ENCODE assay signal across 11 mouse cellular contexts in the genomic region with DNA sequence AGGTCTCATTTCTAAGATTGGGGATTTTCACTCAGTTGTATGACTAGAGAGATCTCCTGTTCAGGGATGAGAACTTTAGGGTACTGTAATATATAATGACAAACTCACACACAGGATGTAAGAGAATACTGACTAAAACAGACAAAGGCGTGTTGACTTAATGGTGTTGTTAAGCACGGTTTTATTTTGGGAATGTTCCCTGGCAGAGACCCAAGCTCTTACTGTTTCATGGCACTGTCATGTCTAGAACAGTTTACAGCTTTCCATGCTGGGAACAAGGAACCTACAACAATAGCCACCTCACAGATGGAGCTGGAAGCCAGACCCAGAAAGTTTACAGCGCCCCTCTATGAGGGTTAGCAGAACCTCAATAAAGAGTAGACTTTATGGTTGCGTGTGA. TPM values are rescaled to one million over a fixed set of nuclear protein-coding genes. Genes with fewer than 3 reads are reported as not detected.
A peak's percentile ranks its signal among the peaks of the same experiment; 100 is the strongest.
DNase-seq lines count a peak whose midpoint lies in the region; ATAC-seq and TF ChIP-seq lines count a peak whose summit lies in the region.
"Had no signal": no experiment of that assay in that cellular context is flagged by ENCODE, and none has a peak within 500 bp of the region (broad histone marks: within the 10 kb centered on the region; RNA-seq: fewer than 3 reads in every experiment).

No protein-coding gene starts in this region.

- no peak overlapping the region for H3K4me2 ChIP-seq in midbrain, embryonic 14.5 days (ENCODE audit: low read length)
- no peak overlapping the region for H3K4me2 ChIP-seq in midbrain, embryonic 11.5 days
- H3K4me2 ChIP-seq in intestine, embryonic 16.5 days (ENCODE audit: low read depth, low read length): no peak overlapping the region

- H3K9ac ChIP-seq in midbrain, embryonic 14.5 days (replicated peaks; ENCODE audit: low read length): no peak overlapping the region
- H3K9ac ChIP-seq in midbrain, embryonic 11.5 days (ENCODE audit: low read length): no peak overlapping the region
- H3K9ac ChIP-seq in intestine, embryonic 16.5 days (ENCODE audit: low read depth, low read length): no peak overlapping the region

- intact Hi-C loops in gastrocnemius, postnatal 14 days (cut with DNase I; ENCODE audit: low total_unique reads): no loop called here

- TF ChIP-seq CTCF in small intestine, adult 2 months (IDR thresholded peaks at IDR 0.05; ENCODE audit: extremely low read depth, insufficient read length, insufficient replicate concordance, low read depth, low read length): no peak

- no peak overlapping the region for H3K4me3 ChIP-seq in midbrain, embryonic 14.5 days (replicated peaks; ENCODE audit: low read depth, low read length)
- H3K4me3 ChIP-seq in midbrain, embryonic 11.5 days (ENCODE audit: low read depth, low read length): no peak overlapping the region
- no peak overlapping the region for H3K4me3 ChIP-seq in intestine, embryonic 16.5 days (ENCODE audit: low read length)
- H3K4me3 ChIP-seq in small intestine, adult 2 months (ENCODE audit: low read depth, low read length): no peak overlapping the region

- peak overlapping the region; percentile 55; the same call in 1 of the 2 replicates for H3K27ac ChIP-seq in midbrain, embryonic 14.5 days (replicated peaks; ENCODE audit: low read depth, low read length)
- H3K27ac ChIP-seq in midbrain, embryonic 11.5 days (ENCODE audit: low read depth, low read length): no peak overlapping the region
- peak overlapping the region; percentile 57; the same call in 1 of the 2 replicates for H3K27ac ChIP-seq in intestine, embryonic 16.5 days (ENCODE audit: low read length)
- H3K27ac ChIP-seq in small intestine, adult 2 months (ENCODE audit: insufficient read depth, low read depth, low read length): 0 out of 2 replicates have a peak overlapping the region, but pooled peaks have one; percentile 2

- ATAC-seq in midbrain, embryonic 14.5 days (ENCODE audit: low FRiP score, low TSS enrichment): no peak
- ATAC-seq in midbrain, embryonic 11.5 days (ENCODE audit: low FRiP score): no peak
- ATAC-seq in intestine, embryonic 16.5 days: no peak

- peaks cover 32% of the 10 kb centered on the region for H3K4me1 ChIP-seq in midbrain, embryonic 14.5 days (ENCODE audit: control insufficient read depth, insufficient read depth, low read length)
- peaks cover 25% of the 10 kb centered on the region for H3K4me1 ChIP-seq in midbrain, embryonic 11.5 days (ENCODE audit: control insufficient read depth, insufficient read depth, low read length)
- H3K4me1 ChIP-seq in intestine, embryonic 16.5 days (ENCODE audit: control insufficient read depth, insufficient read depth, low read length): peaks cover 13% of the 10 kb centered on the region
- H3K4me1 ChIP-seq in small intestine, adult 2 months (ENCODE audit: control insufficient read depth, insufficient read depth, insufficient read length, low read length): no peaks in the 10 kb centered on the region; the same call in 1 of the 2 replicates

- no peak for TF ChIP-seq POLR2A in small intestine, adult 2 months (IDR thresholded peaks at IDR 0.05; ENCODE audit: low read depth, low read length)

- H3K36me3 ChIP-seq in midbrain, embryonic 14.5 days (ENCODE audit: control insufficient read depth, insufficient read depth, low read length): no peaks in the 10 kb centered on the region
- H3K36me3 ChIP-seq in midbrain, embryonic 11.5 days (ENCODE audit: control insufficient read depth, insufficient read depth, low read length): no peaks in the 10 kb centered on the region
- H3K36me3 ChIP-seq in intestine, embryonic 16.5 days (ENCODE audit: control insufficient read depth, insufficient read depth, low read length): no peaks in the 10 kb centered on the region
- no peaks in the 10 kb centered on the region for H3K36me3 ChIP-seq in small intestine, adult 2 months (ENCODE audit: control insufficient read depth, insufficient read depth, low read length)

- H3K9me3 ChIP-seq in midbrain, embryonic 14.5 days (ENCODE audit: control insufficient read depth, low read length): no peaks in the 10 kb centered on the region
- no peaks in the 10 kb centered on the region for H3K9me3 ChIP-seq in midbrain, embryonic 11.5 days (ENCODE audit: control insufficient read depth, low read length)
- H3K9me3 ChIP-seq in intestine, embryonic 16.5 days (ENCODE audit: control insufficient read depth, low read length): no peaks in the 10 kb centered on the region

- 0 out of 2 replicates have a peak, but pooled peaks cover 3% of the 10 kb centered on the region for H3K27me3 ChIP-seq in midbrain, embryonic 14.5 days (ENCODE audit: control insufficient read depth, insufficient read depth, low read length)
- H3K27me3 ChIP-seq in midbrain, embryonic 11.5 days (ENCODE audit: control insufficient read depth, insufficient read depth, low read length): peaks cover 2% of the 10 kb centered on the region; the same call in 1 of the 2 replicates
- H3K27me3 ChIP-seq in intestine, embryonic 16.5 days (replicated peaks; ENCODE audit: control insufficient read depth, insufficient read depth, low read length): no peaks in the 10 kb centered on the region
- H3K27me3 ChIP-seq in small intestine, adult 2 months (ENCODE audit: control insufficient read depth, insufficient read depth, low read length): no peaks in the 10 kb centered on the region

- 88% methylated on average over 4 of the region's 4 CpGs for WGBS in midbrain, embryonic 14.5 days
- 93% methylated on average over 4 of the region's 4 CpGs for WGBS in midbrain, embryonic 11.5 days
- WGBS in intestine, embryonic 16.5 days: 68% methylated on average over 4 of the region's 4 CpGs
- 72% methylated on average over 4 of the region's 4 CpGs for WGBS in small intestine, adult 2 months

- peak; percentile 38 for DNase-seq in gastrocnemius, adult 18-20 months (ENCODE audit: low spot score)
- no peak for DNase-seq in gastrocnemius, postnatal 14 days
- no peak for DNase-seq in midbrain, embryonic 14.5 days
- no peak for DNase-seq in midbrain, embryonic 11.5 days (ENCODE audit: low spot score, missing footprints)
- DNase-seq in ovary, postnatal 14 days (ENCODE audit: low spot score): no peak
- DNase-seq in thymus, postnatal 0 days (ENCODE audit: low spot score): no peak
- DNase-seq: B cell, adult 2 months; left cerebral cortex, postnatal 4 days; right cerebral cortex, postnatal 4 days had no signal

RNA-seq across cellular contexts. Expression of gene Sparcl1, which starts 2.4 kb away (rescaled TPM):
- 100 to 1,000 TPM; 111 to 112 TPM for total RNA-seq in gastrocnemius, adult 18-20 months (2021)
- 100 to 1,000 TPM; 243 to 252 TPM for total RNA-seq in gastrocnemius, postnatal 14 days (2021)
- 118 and 147 TPM in 2 replicates for polyA plus RNA-seq in midbrain, embryonic 14.5 days (2014; fragmentation: Nextera tagmentation; extraction: Ambion mirVana)
- 49.8 and 58.3 TPM in 2 replicates for polyA plus RNA-seq in midbrain, embryonic 11.5 days (2014; fragmentation: Nextera tagmentation; extraction: Ambion mirVana)
- polyA plus RNA-seq in intestine, embryonic 16.5 days (2015; fragmentation: Nextera tagmentation; extraction: Ambion mirVana): 191 and 194 TPM in 2 replicates
- polyA plus RNA-seq in small intestine, adult 2 months (2012; rRNA removed): 24.3 and 28.8 TPM in 2 replicates
- 34.1 and 35.4 TPM in 2 replicates for polyA plus RNA-seq in thymus, postnatal 0 days (2015; fragmentation: Nextera tagmentation; extraction: Ambion mirVana)

RNA-seq across cellular contexts. Expression of gene Gm17660, which starts 38.5 kb away (rescaled TPM):
- not detected for total RNA-seq in gastrocnemius, adult 18-20 months (2021)
- not detected for total RNA-seq in gastrocnemius, postnatal 14 days (2021)
- not detected in 2 replicates for polyA plus RNA-seq in midbrain, embryonic 14.5 days (2014; fragmentation: Nextera tagmentation; extraction: Ambion mirVana)
- 0.29 TPM in 1 of 2 replicates, not detected in the other for polyA plus RNA-seq in midbrain, embryonic 11.5 days (2014; fragmentation: Nextera tagmentation; extraction: Ambion mirVana)
- not detected in 2 replicates for polyA plus RNA-seq in intestine, embryonic 16.5 days (2015; fragmentation: Nextera tagmentation; extraction: Ambion mirVana)
- not detected in 2 replicates for polyA plus RNA-seq in small intestine, adult 2 months (2012; rRNA removed)
- polyA plus RNA-seq in thymus, postnatal 0 days (2015; fragmentation: Nextera tagmentation; extraction: Ambion mirVana): not detected in 2 replicates
- total RNA-seq: left cerebral cortex, postnatal 4 days had no signal

RNA-seq across cellular contexts. Expression of gene Dspp, which starts 54.6 kb away (rescaled TPM):
- total RNA-seq in gastrocnemius, adult 18-20 months (2021): not detected
- not detected for total RNA-seq in gastrocnemius, postnatal 14 days (2021)
- polyA plus RNA-seq in midbrain, embryonic 14.5 days (2014; fragmentation: Nextera tagmentation; extraction: Ambion mirVana): not detected in 2 replicates
- polyA plus RNA-seq in midbrain, embryonic 11.5 days (2014; fragmentation: Nextera tagmentation; extraction: Ambion mirVana): not detected in 2 replicates
- not detected in 2 replicates for polyA plus RNA-seq in intestine, embryonic 16.5 days (2015; fragmentation: Nextera tagmentation; extraction: Ambion mirVana)
- polyA plus RNA-seq in small intestine, adult 2 months (2012; rRNA removed): not detected in 2 replicates
- polyA plus RNA-seq in thymus, postnatal 0 days (2015; fragmentation: Nextera tagmentation; extraction: Ambion mirVana): not detected in 2 replicates
- total RNA-seq: left cerebral cortex, postnatal 4 days had no signal
